Mouse (Mus musculus) intestine, embryonic 15.5 days (tissue): ENCODE data around the gene Pex1. TPM values are rescaled to one million over a fixed set of nuclear protein-coding genes. Genes with fewer than 3 reads are reported as not detected.
"Not testable (repeated sequence)": the region's sequence is repeated elsewhere in the genome, so short reads cannot be mapped to it uniquely, and the experiment has no call there.

ENCODE experiments used
- ATAC-seq: fragments of 200-750 bp; cut with Nextera tagmentation; 2 replicates; pipeline ENCODE4 v1.8.0; 2017; ENCODE audit warnings: moderate TSS enrichment, moderate library complexity
- H3K27ac ChIP-seq: fragments of 300-500 bp; sonication (generic); 2 replicates; pipeline ENCODE4 v1.5.1; 2015; ENCODE audit warnings: mild to moderate bottlenecking, inconsistent platforms
- H3K27me3 ChIP-seq: fragments of 300-500 bp; sonication (generic); replicated peaks from 2 replicates; pipeline ENCODE4 v1.6.1; 2015; ENCODE audit warnings: inconsistent platforms
- H3K36me3 ChIP-seq: fragments of 300-500 bp; sonication (generic); 2 replicates; pipeline ENCODE4 v1.6.1; 2015; ENCODE audit warnings: inconsistent platforms
- H3K4me1 ChIP-seq: fragments of 300-500 bp; sonication (generic); replicated peaks from 2 replicates; pipeline ENCODE4 v1.6.1; 2015; ENCODE audit warnings: inconsistent platforms
- H3K4me2 ChIP-seq: fragments of 300-500 bp; sonication (generic); replicated peaks from 2 replicates; pipeline ENCODE4 v1.6.1; 2015; ENCODE audit warnings: mild to moderate bottlenecking, inconsistent platforms
- H3K4me3 ChIP-seq: fragments of 300-500 bp; sonication (generic); replicated peaks from 2 replicates; pipeline ENCODE4 v1.5.1; 2015; ENCODE audit warnings: inconsistent platforms
- H3K9ac ChIP-seq: fragments of 300-500 bp; sonication (generic); 2 replicates; pipeline ENCODE4 v1.6.1; 2015; ENCODE audit warnings: inconsistent platforms
- H3K9me3 ChIP-seq: fragments of 300-500 bp; sonication (generic); 2 replicates; pipeline ENCODE4 v1.6.1; 2016; ENCODE audit warnings: inconsistent platforms
- WGBS: fragments of 180-500 bp; shearing (Covaris S2); methylation state at CpG from one replicate; pipeline ENCODE4 v1.1.7; 2015; 5-methylcytosine and 5-hydroxymethylcytosine counted together
- polyA plus RNA-seq: library from polyadenylated mRNA; unstranded; fragments of >200 nt; fragmentation: Nextera tagmentation; extraction: Ambion mirVana; gene quantifications from 2 replicates; pipeline ENCODE4 v1.2.1, GENCODE M21; 2015

Pex1 gene
- polyA plus RNA-seq, 1 experiment from 2014 or later: 20.2 TPM

GRCm38 (mm10) chr5:3646991-3647707 lies 51.3 kb downstream of the Pex1 start:
- WGBS: under 1% methylated on average over 57 of the region's 60 CpGs
- no peaks in the 10 kb centered on the region for H3K27me3 ChIP-seq
- peak overlapping the region; percentile 96 for H3K4me3 ChIP-seq
- H3K9ac ChIP-seq: peak overlapping the region; percentile 91
- H3K4me1 ChIP-seq: no peaks in the 10 kb centered on the region; the same call in 1 of the 2 replicates
- no peaks in the 10 kb centered on the region for H3K9me3 ChIP-seq
- peaks cover 4% of the 10 kb centered on the region; the same call in 1 of the 2 replicates for H3K36me3 ChIP-seq
- peak overlapping the region; percentile 93 for H3K27ac ChIP-seq
- H3K4me2 ChIP-seq: peak overlapping the region; percentile 57
- ATAC-seq: peak; percentile 76

GRCm38 (mm10) chr5:3647708-3648121 lies 51.8 kb downstream of the Pex1 start:
- Histone ChIP-seq H3K4me3 (peak overlapping the region; percentile 96), H3K9me3 (no peaks in the 10 kb centered on the region), H3K4me2 (peak overlapping the region; percentile 57), H3K9ac (peak overlapping the region; percentile 91), H3K27me3 (no peaks in the 10 kb centered on the region), H3K27ac (peak overlapping the region; percentile 93), H3K36me3 (peaks cover 4% of the 10 kb centered on the region; the same call in 1 of the 2 replicates), H3K4me1 (no peaks in the 10 kb centered on the region; the same call in 1 of the 2 replicates)
- under 1% methylated on average over 37 of the region's 46 CpGs for WGBS
- peak; percentile 98 for ATAC-seq

- H3K4me1 ChIP-seq: no peaks in the 10 kb centered on the region; the same call in 1 of the 2 replicates
- peaks cover 2% of the 10 kb centered on the region; the same call in 1 of the 2 replicates for H3K36me3 ChIP-seq
- no peak overlapping the region; the same call in 1 of the 2 replicates for H3K4me2 ChIP-seq
- peak; percentile 22 for ATAC-seq
- no peaks in the 10 kb centered on the region for H3K9me3 ChIP-seq
- H3K4me3 ChIP-seq: no peak overlapping the region
- no peak overlapping the region for H3K9ac ChIP-seq
- 43% methylated on average over 4 of the region's 4 CpGs for WGBS
- H3K27me3 ChIP-seq: no peaks in the 10 kb centered on the region
- H3K27ac ChIP-seq: no peak overlapping the region
Observed at GRCm38 (mm10) chr5:3648206-3648848, 52.5 kb downstream of the Pex1 start.

GRCm38 (mm10) chr5:3648849-3649210 lies 53.0 kb downstream of the Pex1 start:
- Histone ChIP-seq H3K4me2 (no peak overlapping the region), H3K4me1 (no peaks in the 10 kb centered on the region; the same call in 1 of the 2 replicates), H3K9ac (no peak overlapping the region), H3K4me3 (no peak overlapping the region), H3K27ac (no peak overlapping the region), H3K36me3 (no peaks in the 10 kb centered on the region), H3K27me3 (no peaks in the 10 kb centered on the region), H3K9me3 (no peaks in the 10 kb centered on the region)
- 74% methylated on average over 4 of the region's 4 CpGs for WGBS
- ATAC-seq: no peak

GRCm38 (mm10) chr5:3650881-3651280 lies 55.0 kb downstream of the Pex1 start, which contains the start of gene Tmbim7:
Gene Tmbim7, plus strand, starts transcription at chr5:3651181.
- no peaks in the 10 kb centered on the region for H3K27me3 ChIP-seq
- H3K4me3 ChIP-seq: no peak within 1 kb of the TSS
- no peak within 1 kb of the TSS for H3K4me2 ChIP-seq
- no peak within 1 kb of the TSS for H3K9ac ChIP-seq
- no peak within 1 kb of the TSS for H3K27ac ChIP-seq
- no peaks in the 10 kb centered on the region for H3K36me3 ChIP-seq
- no peak for ATAC-seq
- H3K9me3 ChIP-seq: no peaks in the 10 kb centered on the region
- 88% methylated on average over 6 of the region's 6 CpGs for WGBS
- H3K4me1 ChIP-seq: no peaks in the 10 kb centered on the region

- H3K9ac ChIP-seq: no peak overlapping the region
- H3K4me2 ChIP-seq: no peak overlapping the region
- H3K4me3 ChIP-seq: no peak overlapping the region
- H3K27me3 ChIP-seq: no peaks in the 10 kb centered on the region
- H3K27ac ChIP-seq: no peak overlapping the region
- no peaks in the 10 kb centered on the region for H3K36me3 ChIP-seq
- ATAC-seq: no peak
- no peaks in the 10 kb centered on the region for H3K9me3 ChIP-seq
- WGBS: 80% methylated on average over 5 of the region's 5 CpGs
- H3K4me1 ChIP-seq: no peaks in the 10 kb centered on the region
Observed at GRCm38 (mm10) chr5:3651621-3652020, 55.8 kb downstream of the Pex1 start.

GRCm38 (mm10) chr5:3652903-3653575 lies 57.2 kb downstream of the Pex1 start:
- not testable (repeated sequence) for H3K4me3 ChIP-seq, H3K27ac ChIP-seq, H3K4me2 ChIP-seq, H3K9me3 ChIP-seq, ATAC-seq, H3K36me3 ChIP-seq, H3K27me3 ChIP-seq, H3K9ac ChIP-seq, H3K4me1 ChIP-seq
- 93% methylated on average over 19 of the region's 25 CpGs for WGBS

- no peaks in the 10 kb centered on the region for H3K27me3 ChIP-seq
- H3K9ac ChIP-seq: no peak overlapping the region
- no peaks in the 10 kb centered on the region for H3K9me3 ChIP-seq
- no peaks in the 10 kb centered on the region for H3K4me1 ChIP-seq
- no peak for ATAC-seq
- H3K27ac ChIP-seq: no peak overlapping the region
- no peak overlapping the region for H3K4me2 ChIP-seq
- no peak overlapping the region for H3K4me3 ChIP-seq
- 87% methylated on average over 4 of the region's 4 CpGs for WGBS
- no peaks in the 10 kb centered on the region for H3K36me3 ChIP-seq
Observed at GRCm38 (mm10) chr5:3653801-3654200, 57.9 kb downstream of the Pex1 start.

GRCm38 (mm10) chr5:3657085-3657484 lies 61.2 kb downstream of the Pex1 start, which contains the start of gene Gatad1:
Gene Gatad1, minus strand, starts transcription at chr5:3657185.
- 68% methylated on average over 5 of the region's 5 CpGs for WGBS
- H3K4me3 ChIP-seq: no peak within 1 kb of the TSS
- ATAC-seq: no peak

GRCm38 (mm10) chr5:3665225-3665624 lies 69.4 kb downstream of the Pex1 start:
- Histone ChIP-seq H3K4me2 (no peak overlapping the region), H3K4me1 (no peaks in the 10 kb centered on the region), H3K9ac (no peak overlapping the region), H3K36me3 (no peaks in the 10 kb centered on the region), H3K9me3 (no peaks in the 10 kb centered on the region), H3K27me3 (no peaks in the 10 kb centered on the region), H3K4me3 (no peak overlapping the region), H3K27ac (no peak overlapping the region)
- 88% methylated on average over 2 of the region's 2 CpGs for WGBS
- no peak for ATAC-seq

More at GRCm38 (mm10) chr5:3657085-3657484, 61.2 kb downstream of the Pex1 start, which contains the start of gene Gatad1:
- no peaks in the 10 kb centered on the region for H3K9me3 ChIP-seq
- H3K4me1 ChIP-seq: no peaks in the 10 kb centered on the region
- no peak within 1 kb of the TSS for H3K4me2 ChIP-seq
- H3K27ac ChIP-seq: no peak within 1 kb of the TSS
- H3K36me3 ChIP-seq: no peaks in the 10 kb centered on the region
- no peak within 1 kb of the TSS for H3K9ac ChIP-seq
- H3K27me3 ChIP-seq: no peaks in the 10 kb centered on the region

- Histone ChIP-seq H3K9me3 (no peaks in the 10 kb centered on the region), H3K4me1 (no peaks in the 10 kb centered on the region), H3K4me2 (no peak overlapping the region), H3K9ac (no peak overlapping the region), H3K36me3 (no peaks in the 10 kb centered on the region), H3K27me3 (no peaks in the 10 kb centered on the region), H3K4me3 (no peak overlapping the region), H3K27ac (no peak overlapping the region)
- no peak for ATAC-seq
- 85% methylated on average over 12 of the region's 12 CpGs for WGBS
Observed at GRCm38 (mm10) chr5:3666585-3666984, 70.7 kb downstream of the Pex1 start.

- Histone ChIP-seq H3K9ac (no peak overlapping the region), H3K27me3 (no peaks in the 10 kb centered on the region), H3K9me3 (no peaks in the 10 kb centered on the region), H3K4me3 (no peak overlapping the region), H3K4me1 (no peaks in the 10 kb centered on the region), H3K4me2 (no peak overlapping the region), H3K36me3 (no peaks in the 10 kb centered on the region), H3K27ac (no peak overlapping the region)
- ATAC-seq: no peak
- WGBS: 81% methylated on average over 6 of the region's 6 CpGs
Observed at GRCm38 (mm10) chr5:3669938-3670554, 74.2 kb downstream of the Pex1 start.
